18 mouse cellular contexts compared by ENCODE assay signal in the genomic region with DNA sequence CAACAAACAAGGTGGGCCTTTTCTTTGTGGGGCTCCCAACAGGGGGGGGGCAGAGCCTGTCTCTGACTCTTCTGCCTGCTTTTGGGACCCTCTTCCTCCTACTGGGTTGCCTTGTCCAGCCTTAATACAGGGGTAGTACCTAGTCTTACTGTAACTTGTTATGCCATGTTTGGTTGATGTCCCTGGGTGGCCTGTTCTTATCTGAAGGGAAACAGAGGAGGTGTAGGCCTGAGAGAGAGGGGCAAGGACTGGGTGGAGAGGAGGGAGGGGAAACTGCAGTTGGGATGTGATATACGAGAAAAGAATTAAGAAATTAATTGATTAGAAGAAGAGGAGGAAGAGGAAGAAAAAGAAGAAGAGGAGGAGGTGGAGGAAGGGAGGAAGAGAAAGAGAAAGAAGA. TPM values are rescaled to one million over a fixed set of nuclear protein-coding genes. Genes with fewer than 3 reads are reported as not detected.
A peak's percentile ranks its signal among the peaks of the same experiment; 100 is the strongest.
DNase-seq lines count a peak whose midpoint lies in the region; ATAC-seq and TF ChIP-seq lines count a peak whose summit lies in the region.
"Had no signal": no experiment of that assay in that cellular context is flagged by ENCODE, and none has a peak within 500 bp of the region (broad histone marks: within the 10 kb centered on the region; RNA-seq: fewer than 3 reads in every experiment).

No protein-coding gene starts in this region.

- no peak overlapping the region for H3K9ac ChIP-seq in heart, embryonic 11.5 days (ENCODE audit: low read depth, low read length)
- H3K9ac ChIP-seq in stomach, embryonic 14.5 days (replicated peaks; ENCODE audit: low read depth, low read length), result no peak overlapping the region
- H3K9ac ChIP-seq in stomach, postnatal 0 days (ENCODE audit: low read length), result no peak overlapping the region
- H3K9ac ChIP-seq in liver, embryonic 12.5 days, result peak overlapping the region; percentile 69
- H3K9ac ChIP-seq in stomach, embryonic 16.5 days (ENCODE audit: low read length), result no peak overlapping the region
- H3K9ac ChIP-seq: hindbrain, embryonic 15.5 days; lung, embryonic 15.5 days had no signal

- no peaks in the 10 kb centered on the region for H3K36me3 ChIP-seq in heart, embryonic 11.5 days (ENCODE audit: control insufficient read depth, insufficient read depth, low read length)
- H3K36me3 ChIP-seq in stomach, embryonic 14.5 days (ENCODE audit: control insufficient read depth, insufficient read depth, low read length), result no peaks in the 10 kb centered on the region; the same call in 1 of the 2 replicates
- H3K36me3 ChIP-seq in stomach, postnatal 0 days (ENCODE audit: control insufficient read depth, insufficient read depth, low read length), result no peaks in the 10 kb centered on the region
- peaks cover 52% of the 10 kb centered on the region for H3K36me3 ChIP-seq in liver, embryonic 12.5 days
- peaks cover 4% of the 10 kb centered on the region; the same call in 1 of the 2 replicates for H3K36me3 ChIP-seq in stomach, embryonic 16.5 days (ENCODE audit: control insufficient read depth, insufficient read depth, low read length)
- H3K36me3 ChIP-seq: lung, embryonic 15.5 days had no signal

- no peak for TF ChIP-seq EP300 in stomach, postnatal 0 days (optimal IDR thresholded peaks at IDR 0.05)

- ATAC-seq in heart, embryonic 11.5 days (replicated peaks; ENCODE audit: insufficient number of reproducible peaks, low FRiP score, low TSS enrichment), result peak; percentile 85
- ATAC-seq in stomach, embryonic 14.5 days (ENCODE audit: insufficient number of reproducible peaks, insufficient read depth, low FRiP score, low read depth), result peak; percentile 86; the same call in 1 of the 2 replicates
- ATAC-seq in stomach, postnatal 0 days (ENCODE audit: low FRiP score, low TSS enrichment), result no peak
- peak; percentile 91 for ATAC-seq in liver, embryonic 12.5 days
- peak; percentile 58 for ATAC-seq in stomach, embryonic 16.5 days (ENCODE audit: insufficient read depth, low FRiP score)
- no peak for ATAC-seq in monocyte, adult 5-6 weeks (replicated peaks; ENCODE audit: insufficient number of reproducible peaks, low FRiP score, low TSS enrichment, poor library complexity, severe bottlenecking)

- DNase-seq in heart, postnatal 25 days (ENCODE audit: low spot score), result no peak
- no peak for DNase-seq in stomach, postnatal 0 days (ENCODE audit: low spot score)
- DNase-seq in ovary, postnatal 36 days (ENCODE audit: low spot score), result no peak
- DNase-seq: adrenal gland, adult 8-10 months; cerebellum, adult 9-11 months; gastrocnemius, postnatal 25 days; kidney, adult 8-10 months; kidney, postnatal 4 days; retina, postnatal 1 day had no signal

- H3K4me1 ChIP-seq in heart, embryonic 11.5 days (ENCODE audit: control insufficient read depth, insufficient read depth, low read length), result peaks cover 7% of the 10 kb centered on the region; the same call in 1 of the 2 replicates
- H3K4me1 ChIP-seq in stomach, embryonic 14.5 days (ENCODE audit: control insufficient read depth, insufficient read depth, low read length), result no peaks in the 10 kb centered on the region
- no peaks in the 10 kb centered on the region for H3K4me1 ChIP-seq in stomach, postnatal 0 days (replicated peaks; ENCODE audit: control insufficient read depth, insufficient read depth)
- H3K4me1 ChIP-seq in liver, embryonic 12.5 days, result peaks cover 80% of the 10 kb centered on the region
- H3K4me1 ChIP-seq in stomach, embryonic 16.5 days (ENCODE audit: control insufficient read depth, insufficient read depth, low read length), result peaks cover 5% of the 10 kb centered on the region
- H3K4me1 ChIP-seq: hindbrain, embryonic 15.5 days; limb, embryonic 10.5 days had no signal

- whole genome bisulfite sequencing in heart, embryonic 11.5 days (ENCODE audit: insufficient replicate concordance), result 34% methylated on average over 1 of the region's 1 CpGs
- WGBS in stomach, embryonic 14.5 days, result 73% methylated on average over 1 of the region's 1 CpGs
- 70% methylated on average over 1 of the region's 1 CpGs for WGBS in stomach, postnatal 0 days
- WGBS in liver, embryonic 12.5 days (ENCODE audit: insufficient replicate concordance), result 29% methylated on average over 1 of the region's 1 CpGs
- WGBS in stomach, embryonic 16.5 days, result 61% methylated on average over 1 of the region's 1 CpGs

- no peak overlapping the region for H3K4me2 ChIP-seq in heart, embryonic 11.5 days
- no peak overlapping the region for H3K4me2 ChIP-seq in stomach, embryonic 14.5 days (replicated peaks; ENCODE audit: low read depth, low read length)
- H3K4me2 ChIP-seq in stomach, postnatal 0 days (replicated peaks; ENCODE audit: low read depth), result no peak overlapping the region
- H3K4me2 ChIP-seq in liver, embryonic 12.5 days, result peak overlapping the region; percentile 63
- no peak overlapping the region for H3K4me2 ChIP-seq in stomach, embryonic 16.5 days (ENCODE audit: low read depth, low read length)
- H3K4me2 ChIP-seq: hindbrain, embryonic 15.5 days; lung, embryonic 15.5 days had no signal

- no peaks in the 10 kb centered on the region for H3K27me3 ChIP-seq in heart, embryonic 11.5 days (ENCODE audit: control insufficient read depth, insufficient read depth, low read length)
- no peaks in the 10 kb centered on the region for H3K27me3 ChIP-seq in stomach, embryonic 14.5 days (ENCODE audit: control insufficient read depth, insufficient read depth, low read length)
- H3K27me3 ChIP-seq in stomach, postnatal 0 days (ENCODE audit: control insufficient read depth, insufficient read depth, low read length), result no peaks in the 10 kb centered on the region
- no peaks in the 10 kb centered on the region for H3K27me3 ChIP-seq in liver, embryonic 12.5 days (replicated peaks)
- H3K27me3 ChIP-seq in stomach, embryonic 16.5 days (ENCODE audit: control insufficient read depth, insufficient read depth, low read length), result no peaks in the 10 kb centered on the region
- H3K27me3 ChIP-seq: hindbrain, embryonic 15.5 days; lung, embryonic 15.5 days; megakaryocyte, embryonic 14.5 days had no signal

- peak overlapping the region; percentile 24; the same call in 1 of the 2 replicates for H3K27ac ChIP-seq in heart, embryonic 11.5 days (ENCODE audit: low read depth, low read length)
- H3K27ac ChIP-seq in stomach, embryonic 14.5 days (ENCODE audit: low read length), result no peak overlapping the region
- H3K27ac ChIP-seq in stomach, postnatal 0 days (replicated peaks), result no peak overlapping the region
- H3K27ac ChIP-seq in liver, embryonic 12.5 days, result peak overlapping the region; percentile 96
- H3K27ac ChIP-seq in stomach, embryonic 16.5 days (ENCODE audit: low read length), result no peak overlapping the region
- H3K27ac ChIP-seq: hindbrain, embryonic 15.5 days; limb, embryonic 10.5 days; lung, embryonic 15.5 days had no signal

- intact Hi-C loops in heart, postnatal 25 days (cut with DNase I), result no loop called here

- H3K9me3 ChIP-seq in heart, embryonic 11.5 days (replicated peaks; ENCODE audit: control insufficient read depth, low read length), result no peaks in the 10 kb centered on the region
- no peaks in the 10 kb centered on the region for H3K9me3 ChIP-seq in stomach, embryonic 14.5 days (ENCODE audit: control insufficient read depth, low read depth, low read length)
- no peaks in the 10 kb centered on the region for H3K9me3 ChIP-seq in stomach, postnatal 0 days (ENCODE audit: control insufficient read depth, low read length)
- no peaks in the 10 kb centered on the region for H3K9me3 ChIP-seq in liver, embryonic 12.5 days (replicated peaks)
- H3K9me3 ChIP-seq in stomach, embryonic 16.5 days (replicated peaks; ENCODE audit: control insufficient read depth, low read length), result no peaks in the 10 kb centered on the region
- H3K9me3 ChIP-seq: hindbrain, embryonic 15.5 days; limb, embryonic 10.5 days; lung, embryonic 15.5 days; megakaryocyte, embryonic 14.5 days had no signal

- H3K4me3 ChIP-seq in heart, embryonic 11.5 days (ENCODE audit: low read depth, low read length), result no peak overlapping the region
- H3K4me3 ChIP-seq in stomach, embryonic 14.5 days (ENCODE audit: low read depth, low read length), result no peak overlapping the region
- H3K4me3 ChIP-seq in stomach, postnatal 0 days (ENCODE audit: low read depth, low read length), result no peak overlapping the region
- H3K4me3 ChIP-seq in liver, embryonic 12.5 days, result peak overlapping the region; percentile 25; the same call in 1 of the 2 replicates
- H3K4me3 ChIP-seq in stomach, embryonic 16.5 days (replicated peaks; ENCODE audit: low read length), result no peak overlapping the region
- H3K4me3 ChIP-seq: hindbrain, embryonic 15.5 days; limb, embryonic 10.5 days; lung, embryonic 15.5 days; megakaryocyte, embryonic 14.5 days had no signal

- TF ChIP-seq CTCF in stomach, postnatal 0 days (IDR thresholded peaks at IDR 0.05; ENCODE audit: low read depth), result no peak

RNA-seq across cellular contexts. Expression of a gene that starts 58.7 kb away (rescaled TPM):
- polyA plus RNA-seq in heart, embryonic 11.5 days (2014; fragmentation: Nextera tagmentation; extraction: Ambion mirVana), result 18.5 and 34.8 TPM in 2 replicates
- 10 to 100 TPM; 21.5 to 21.8 TPM for total RNA-seq in heart, postnatal 25 days (2021)
- polyA plus RNA-seq in stomach, embryonic 14.5 days (2014; fragmentation: Nextera tagmentation; extraction: Ambion mirVana), result 24.4 and 26.7 TPM in 2 replicates
- 24.3 and 28.4 TPM in 2 replicates for polyA plus RNA-seq in stomach, postnatal 0 days (2015; fragmentation: Nextera tagmentation; extraction: Ambion mirVana)
- 41.1 and 44.4 TPM in 2 replicates for polyA plus RNA-seq in liver, embryonic 12.5 days (2016; fragmentation: Nextera tagmentation; extraction: Ambion mirVana)
- polyA plus RNA-seq in stomach, embryonic 16.5 days (2015; fragmentation: Nextera tagmentation; extraction: Ambion mirVana), result 48.6 and 55.1 TPM in 2 replicates
- 79.4 to 117 TPM (median 88.8 TPM) in 3 replicates for total RNA-seq in monocyte, adult 5-6 weeks (2017)

Comparison
In these comparisons a context has a peak if more than half of its experiments do, and no peak if none do; other contexts are left out.
1. ATAC-seq: peak in heart, embryonic 11.5 days (single experiment), stomach, embryonic 14.5 days (single experiment), liver, embryonic 12.5 days (single experiment) and stomach, embryonic 16.5 days (single experiment); none in stomach, postnatal 0 days (single experiment) and monocyte, adult 5-6 weeks (single experiment).
2. H3K27ac ChIP-seq: peak in heart, embryonic 11.5 days (single experiment) and liver, embryonic 12.5 days (single experiment); none in stomach, embryonic 14.5 days (single experiment), stomach, postnatal 0 days (single experiment) and stomach, embryonic 16.5 days (single experiment).